Mouse (Mus musculus) skeletal muscle tissue, adult 2 months (tissue): Measurements from ENCODE around the gene Wdfy4.

Experiments used
- DNase-seq: peaks from one replicate; pipeline ENCODE4 v3.0.0-alpha.2; 2012; ENCODE audit warnings: low read depth, low spot score

Gene Wdfy4

GRCm38 (mm10) chr14:32984176-32984738 lies 201.1 kb downstream of the Wdfy4 start:
- peak; percentile 12 for DNase-seq

- DNase-seq, result no peak
Measured at GRCm38 (mm10) chr14:32970700-32971099, 214.6 kb downstream of the Wdfy4 start.

- DNase-seq, result no peak
Measured at GRCm38 (mm10) chr14:32964742-32965141, 220.6 kb downstream of the Wdfy4 start.

GRCm38 (mm10) chr14:32960481-32960880 lies 224.8 kb downstream of the Wdfy4 start:
- DNase-seq, result peak; percentile 66

GRCm38 (mm10) chr14:32958671-32959070 lies 226.6 kb downstream of the Wdfy4 start:
- no peak for DNase-seq

- DNase-seq, result peak; percentile 24
Measured at GRCm38 (mm10) chr14:32956486-32956885, 228.8 kb downstream of the Wdfy4 start.

- DNase-seq, result peak; percentile 44
Measured at GRCm38 (mm10) chr14:32950312-32951301, 234.7 kb downstream of the Wdfy4 start.

- DNase-seq, result peak; percentile 82
Measured at GRCm38 (mm10) chr14:32947512-32947911, 237.8 kb downstream of the Wdfy4 start.

GRCm38 (mm10) chr14:32939217-32939616 lies 246.1 kb downstream of the Wdfy4 start:
- DNase-seq, result no peak

GRCm38 (mm10) chr14:32934064-32934463 lies 251.2 kb downstream of the Wdfy4 start:
- no peak for DNase-seq

GRCm38 (mm10) chr14:32932220-32932619 lies 253.1 kb downstream of the Wdfy4 start:
- DNase-seq, result no peak

- no peak for DNase-seq
Measured at GRCm38 (mm10) chr14:32931709-32932108, 253.6 kb downstream of the Wdfy4 start.

- DNase-seq, result no peak
Measured at GRCm38 (mm10) chr14:32923871-32924270, 261.4 kb downstream of the Wdfy4 start.

GRCm38 (mm10) chr14:32917919-32918318 lies 267.4 kb downstream of the Wdfy4 start:
- DNase-seq, result no peak

- DNase-seq, result no peak
Measured at GRCm38 (mm10) chr14:32915360-32915759, 269.9 kb downstream of the Wdfy4 start.

GRCm38 (mm10) chr14:32911187-32911586 lies 274.1 kb downstream of the Wdfy4 start:
- DNase-seq, result no peak
